Mouse (Mus musculus) liver, postnatal 0 days (tissue): ENCODE data around the gene Cfap43.

Source experiments
- CTCF ChIP-seq: sonication (generic); IDR thresholded peaks from 2 replicates; pipeline ENCODE4 v1.5.1; 2016; ENCODE audit warnings: antibody characterized with exemption, low read depth
- EP300 ChIP-seq: IDR thresholded peaks from 2 replicates; pipeline ENCODE4 v1.6.1; 2016; ENCODE audit warnings: antibody characterized with exemption, low read depth, mild to moderate bottlenecking

DNA sequence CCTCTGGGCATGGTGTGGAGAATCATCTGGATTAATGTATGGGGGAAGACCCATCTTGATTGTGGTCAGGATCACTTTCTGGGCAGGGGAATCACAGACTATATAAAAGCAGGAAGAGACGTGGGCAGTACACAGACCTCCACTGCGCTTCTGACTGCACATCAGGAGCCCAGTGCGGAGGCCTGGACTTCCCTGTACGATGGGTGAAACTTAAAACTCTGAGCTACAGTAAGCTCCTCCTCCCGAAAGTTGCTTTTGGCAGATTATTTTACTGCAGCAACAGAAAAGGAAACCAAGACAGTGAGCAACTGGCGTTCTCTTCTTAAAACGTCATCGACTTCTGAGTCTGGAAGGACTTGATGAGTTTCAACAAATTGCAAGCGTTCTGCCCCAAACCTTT is 164.2 kb downstream of the Cfap43 start:
- no peak for TF ChIP-seq CTCF
- no peak for TF ChIP-seq EP300
